Mouse (Mus musculus) lung, postnatal 36 days (tissue): ENCODE measurements around the gene Ksr2.

Experiments
- DNase-seq: peaks from one replicate; pipeline ENCODE4 v3.0.0; 2022; ENCODE audit warnings: mixed read lengths

Ksr2 gene

DNA sequence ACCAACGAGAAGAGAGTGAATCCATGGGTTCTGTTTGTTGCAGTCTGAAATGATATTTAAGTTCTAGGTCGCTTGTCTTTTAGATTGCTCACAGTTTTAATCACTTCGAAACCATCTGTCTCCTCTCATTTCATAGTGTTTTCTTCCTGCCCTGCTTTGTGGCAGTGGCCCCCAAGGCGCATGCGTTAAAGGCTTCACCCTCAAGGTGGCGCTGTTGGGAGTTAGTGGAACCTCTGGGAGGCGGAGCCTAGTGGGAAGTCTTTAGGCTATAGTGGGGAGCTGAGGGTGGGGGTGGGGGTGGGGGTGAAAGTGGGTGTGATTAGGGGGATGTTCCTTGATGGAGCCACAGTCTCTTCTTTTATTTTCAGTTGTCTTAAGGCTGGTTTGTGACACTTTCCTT is 214.6 kb downstream of the Ksr2 start:
- DNase-seq: peak; percentile 7

DNA sequence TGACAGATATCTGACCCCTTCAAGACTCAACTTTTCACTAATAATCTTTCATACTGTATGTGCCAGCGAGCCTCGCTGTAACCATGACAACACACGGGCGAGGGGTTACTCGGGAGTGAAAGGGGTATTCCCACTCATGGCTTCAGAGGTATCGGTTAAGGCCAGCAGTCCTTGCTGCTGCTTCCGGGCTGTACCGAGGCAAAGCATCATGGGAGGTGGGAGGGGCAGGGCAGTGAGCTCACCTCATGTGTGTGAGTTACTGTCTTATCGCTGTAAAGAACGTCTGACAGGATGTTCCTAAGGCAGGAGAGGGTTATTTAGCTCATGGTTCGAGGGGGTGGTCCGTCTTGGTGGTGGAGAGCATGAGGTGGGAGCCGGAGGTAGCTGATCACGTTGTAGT is 215.8 kb downstream of the Ksr2 start:
- no peak for DNase-seq

DNA sequence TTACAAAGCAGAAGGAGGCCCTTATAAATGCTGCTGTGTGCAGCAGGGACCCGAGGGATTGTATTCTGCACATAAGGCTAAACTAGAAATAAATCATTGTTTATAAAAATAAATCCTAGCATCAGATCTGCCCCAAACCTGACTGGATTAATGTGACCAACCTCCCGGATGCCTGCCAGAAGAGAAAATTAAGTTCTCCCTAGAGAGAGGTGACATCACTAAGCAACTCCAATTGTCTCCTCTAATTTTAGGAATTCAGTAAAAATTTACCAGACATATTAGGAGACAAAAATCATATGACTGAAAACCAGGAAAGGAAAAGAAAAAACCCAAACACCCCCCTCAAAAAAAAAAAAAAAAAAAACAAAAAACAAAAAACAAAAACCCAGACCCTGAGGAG is 221.4 kb downstream of the Ksr2 start:
- no peak for DNase-seq

DNA sequence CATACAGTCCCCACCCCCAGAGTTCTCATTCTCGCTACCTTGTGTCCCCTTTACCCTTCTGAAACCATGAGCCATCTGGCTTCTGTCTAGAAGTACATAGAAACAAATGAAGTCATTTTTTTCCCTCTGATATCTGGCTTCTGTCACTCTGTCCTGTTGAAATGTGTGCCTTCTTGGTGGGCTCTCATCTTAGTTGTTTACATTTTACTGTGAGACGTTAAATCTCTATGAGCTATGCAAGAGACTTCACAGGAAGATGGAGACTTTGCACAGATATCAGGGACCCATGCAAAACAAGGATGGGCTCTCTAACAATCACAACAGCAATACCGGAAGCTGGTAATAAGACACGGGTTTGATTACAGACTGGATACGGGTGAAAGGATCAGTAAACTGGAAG is 222.0 kb downstream of the Ksr2 start:
- DNase-seq: no peak

- DNase-seq: no peak
These were observed 227.8 kb downstream of the Ksr2 start for GRCm38 (mm10) chr5:117641585-117641984.

- DNase-seq: no peak
These were observed 237.6 kb downstream of the Ksr2 start for GRCm38 (mm10) chr5:117651238-117651886.

- no peak for DNase-seq
These were observed 244.8 kb downstream of the Ksr2 start for GRCm38 (mm10) chr5:117658641-117659040.

DNA sequence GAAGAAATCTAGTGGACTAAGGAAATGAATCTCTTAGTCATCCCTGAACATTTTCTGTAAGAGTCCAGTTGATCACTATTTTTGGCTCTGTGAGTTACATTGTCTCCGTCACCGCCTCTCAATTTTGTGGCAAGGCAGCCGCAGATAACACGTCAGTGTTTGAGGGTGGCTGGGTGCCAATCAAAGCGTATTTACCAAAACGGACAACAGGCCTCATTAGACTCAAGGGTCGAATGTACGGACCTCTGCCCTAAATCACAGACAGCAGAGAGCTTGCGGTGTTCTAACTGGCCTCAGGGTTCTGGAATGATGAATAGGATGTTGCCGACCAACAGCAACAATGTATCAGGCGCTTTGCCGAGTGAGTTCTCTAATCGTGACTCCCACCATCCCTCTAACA is 245.8 kb downstream of the Ksr2 start:
- DNase-seq: no peak

GRCm38 (mm10) chr5:117665181-117665580 is 251.4 kb downstream of the Ksr2 start:
- peak; percentile 2 for DNase-seq

GRCm38 (mm10) chr5:117667314-117667713 is 253.5 kb downstream of the Ksr2 start:
- DNase-seq: no peak

DNA sequence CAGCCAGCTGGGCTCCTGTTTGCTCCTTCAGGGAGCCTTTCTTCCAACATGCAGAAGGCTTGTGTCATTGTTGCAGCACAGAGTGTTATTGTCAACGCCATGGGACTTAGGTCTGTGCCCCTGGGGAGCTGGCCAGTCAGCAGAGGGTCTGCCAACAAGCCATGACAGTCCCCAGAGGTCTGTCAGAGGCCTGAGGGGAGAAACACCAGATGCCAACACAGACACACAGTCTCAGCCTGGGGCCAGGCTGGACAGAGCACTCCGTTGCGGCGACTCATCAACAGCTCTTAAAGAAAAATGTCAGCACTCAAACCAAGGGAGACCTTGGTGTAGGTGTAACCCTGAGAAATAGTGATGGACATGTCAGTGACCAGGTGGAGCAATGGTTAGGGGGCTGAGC is 255.5 kb downstream of the Ksr2 start:
- no peak for DNase-seq

GRCm38 (mm10) chr5:117669843-117670242 is 256.0 kb downstream of the Ksr2 start:
- no peak for DNase-seq

DNA sequence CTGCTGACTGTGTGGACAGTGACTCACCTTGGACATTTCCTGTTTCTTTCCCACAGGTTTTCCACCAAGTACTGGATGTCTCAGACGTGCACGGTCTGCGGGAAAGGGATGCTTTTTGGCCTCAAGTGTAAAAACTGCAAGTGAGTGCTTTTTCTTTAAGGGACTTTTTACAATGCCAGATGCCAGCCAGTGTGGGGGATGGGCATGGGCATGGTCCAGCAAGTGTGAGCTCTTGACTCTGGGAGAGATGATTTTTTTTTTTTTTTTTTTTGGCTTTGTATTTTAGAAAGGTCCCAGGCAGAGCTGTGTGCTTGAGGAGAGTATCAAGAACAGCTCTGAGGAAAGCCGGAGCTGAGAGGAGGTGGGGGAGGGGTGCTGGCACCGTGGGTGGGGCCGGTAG is 257.6 kb downstream of the Ksr2 start:
- no peak for DNase-seq

DNA sequence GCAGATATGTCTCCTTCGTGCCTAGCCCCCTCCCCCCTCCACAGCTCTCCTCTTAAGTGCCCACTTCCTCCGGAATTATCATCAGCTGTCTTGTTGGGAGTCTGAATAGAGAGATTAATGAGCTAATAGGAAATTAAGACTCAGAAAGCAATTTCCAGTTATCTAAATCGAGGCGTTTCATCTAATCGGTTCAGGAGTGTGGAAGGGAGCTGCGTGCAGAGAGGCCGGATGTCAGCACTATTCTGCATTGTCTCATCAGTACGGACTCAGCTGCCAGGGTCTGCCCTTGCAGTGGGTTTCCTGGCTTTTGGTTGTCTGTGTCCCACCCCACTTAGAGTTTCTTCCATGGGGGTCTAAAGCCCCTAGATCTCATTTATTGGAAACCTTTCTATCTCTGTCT is 262.0 kb downstream of the Ksr2 start:
- no peak for DNase-seq

DNA sequence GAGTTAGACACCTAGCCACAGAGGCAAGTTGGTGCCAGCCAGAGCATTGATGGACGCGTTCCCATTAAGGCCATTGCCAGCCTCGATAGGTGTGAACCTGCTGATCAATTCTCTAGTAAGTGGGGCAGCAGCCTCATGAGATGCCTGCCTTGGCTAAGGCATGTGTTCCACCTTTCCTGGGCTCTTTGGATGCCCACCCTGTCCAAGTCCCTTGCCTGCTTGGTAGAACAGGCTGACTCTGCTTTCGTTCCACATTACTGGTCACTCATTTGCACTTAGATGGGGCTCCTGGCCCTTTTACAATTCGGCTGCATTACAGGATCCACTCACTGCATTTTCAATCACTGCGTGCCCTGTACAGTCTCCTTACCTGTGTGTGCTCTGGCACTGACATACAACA is 263.4 kb downstream of the Ksr2 start:
- DNase-seq: no peak

- DNase-seq: no peak
These were observed 264.6 kb downstream of the Ksr2 start for GRCm38 (mm10) chr5:117678371-117678770.

DNA sequence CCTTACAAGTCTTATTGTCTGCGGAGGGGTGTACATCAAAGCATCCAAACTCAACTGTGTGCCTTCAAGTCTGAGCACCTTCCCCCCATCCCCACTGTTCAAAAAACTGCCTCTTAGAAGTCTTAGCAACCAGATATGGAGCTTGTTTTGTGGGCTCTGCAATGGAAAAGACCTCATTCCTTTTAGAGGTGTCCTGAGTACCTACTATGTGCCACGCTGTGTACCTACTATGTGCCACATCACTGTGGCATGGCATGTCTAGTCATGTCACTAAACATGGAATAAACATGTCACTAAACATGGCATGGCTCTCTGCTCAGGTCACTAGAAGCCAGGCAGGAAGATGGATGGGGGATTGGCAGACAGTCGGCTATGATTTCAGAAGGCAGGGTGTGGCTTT is 268.4 kb downstream of the Ksr2 start:
- DNase-seq: no peak

DNA sequence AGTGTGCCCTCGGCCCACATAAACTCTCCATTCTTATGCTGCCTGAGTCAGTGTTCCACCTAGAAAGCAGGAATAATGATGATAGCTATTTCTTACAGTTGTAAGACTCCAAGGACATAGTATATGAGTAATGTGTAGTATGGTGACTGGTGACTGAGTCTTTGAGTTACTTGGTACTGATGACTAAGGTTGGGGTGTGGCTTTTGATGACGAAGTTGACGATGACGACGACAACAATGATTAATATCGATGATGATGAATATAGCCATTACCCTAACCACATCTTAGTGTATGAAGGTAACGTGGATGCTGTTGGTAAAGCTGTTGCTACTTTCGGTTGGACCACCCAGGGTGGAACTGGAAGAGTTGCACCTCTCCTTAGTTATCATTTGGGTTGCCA is 270.7 kb downstream of the Ksr2 start:
- no peak for DNase-seq

DNA sequence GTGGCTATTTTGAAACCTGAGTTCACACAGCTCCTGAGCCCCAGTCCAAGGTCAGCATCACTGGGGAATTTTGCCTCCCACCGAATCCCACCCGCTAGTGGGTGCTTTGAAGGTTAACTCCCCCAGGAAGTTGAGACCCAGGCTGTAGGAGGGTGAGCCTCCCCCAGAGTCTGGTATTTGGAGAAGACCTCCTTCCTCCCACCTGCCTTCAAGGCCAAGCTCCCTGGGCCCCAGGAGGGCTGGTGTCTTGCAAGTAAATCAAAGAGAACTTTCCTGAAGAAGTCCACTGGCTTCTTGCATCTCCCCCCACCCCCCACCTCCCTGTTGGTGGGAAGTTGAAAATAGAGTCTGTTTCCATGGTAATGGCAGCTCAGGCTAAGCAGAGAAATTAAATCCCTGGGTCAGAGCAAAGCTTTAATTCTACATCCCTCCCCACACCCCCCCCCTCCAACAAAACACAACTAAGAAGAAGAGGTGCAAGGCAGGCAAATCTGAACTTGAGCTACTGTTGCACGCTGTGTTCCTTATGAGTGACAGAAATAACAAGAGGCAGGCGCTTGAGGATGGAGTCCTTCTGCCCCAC is 274.1 kb downstream of the Ksr2 start:
- no peak for DNase-seq

DNA sequence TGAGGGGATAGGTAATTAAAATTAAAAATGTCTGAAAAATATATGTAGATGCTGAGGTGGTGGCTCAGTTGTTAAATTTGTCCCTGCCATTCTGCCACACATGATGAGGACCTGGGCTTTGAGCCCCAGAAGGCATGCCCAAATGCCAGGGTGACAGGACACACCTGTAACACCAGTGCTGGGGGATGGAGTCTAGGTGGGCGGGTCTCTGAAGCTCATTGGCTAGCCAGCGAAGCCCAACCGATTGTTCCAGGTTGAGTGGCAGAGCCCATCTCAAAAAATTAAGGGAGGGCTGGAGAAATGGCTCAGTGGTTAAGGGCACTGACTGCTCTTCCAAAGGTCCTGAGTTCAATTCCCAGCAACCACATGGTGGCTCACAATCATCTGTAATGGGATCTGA is 274.9 kb downstream of the Ksr2 start:
- no peak for DNase-seq

GRCm38 (mm10) chr5:117689840-117690239 is 276.0 kb downstream of the Ksr2 start:
- DNase-seq: no peak

DNA sequence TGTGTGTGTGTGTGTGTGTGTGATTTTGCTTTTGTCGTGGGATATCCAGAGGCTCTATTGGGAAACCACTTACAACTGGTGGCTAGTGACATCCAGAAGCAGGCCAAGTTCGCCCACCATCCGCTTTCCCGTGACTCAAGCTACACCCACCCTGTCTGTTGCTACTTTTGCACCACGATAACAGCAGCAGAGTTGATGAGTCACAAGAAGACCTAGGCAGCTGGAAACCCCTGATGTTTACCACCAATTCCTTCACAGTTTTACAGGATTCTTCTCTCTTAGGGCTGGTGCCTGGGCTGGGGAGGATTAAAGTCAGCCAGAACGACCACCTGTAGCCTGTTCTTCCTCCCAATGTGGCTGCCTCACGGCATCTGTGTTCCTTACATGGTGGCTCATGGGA is 277.5 kb downstream of the Ksr2 start:
- no peak for DNase-seq

DNA sequence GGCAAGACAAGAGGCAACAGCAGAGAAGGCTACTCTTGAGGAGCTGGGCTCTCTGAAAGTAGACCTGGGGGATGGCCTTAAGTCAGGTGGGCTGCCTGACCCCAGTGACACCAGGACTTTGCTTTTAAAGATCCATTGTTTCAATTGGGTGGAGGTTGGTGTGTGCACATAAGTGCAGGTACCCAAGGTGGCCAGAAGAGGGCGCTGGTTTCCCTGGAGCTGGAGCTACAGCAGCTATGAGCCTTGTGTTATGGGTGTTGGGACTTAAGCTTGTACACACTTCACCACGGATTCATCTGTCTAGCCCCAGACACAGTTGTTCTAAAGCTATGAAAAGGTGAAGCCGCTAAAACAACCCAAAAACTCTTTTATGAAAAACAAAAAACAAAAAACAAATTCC is 279.8 kb downstream of the Ksr2 start:
- no peak for DNase-seq

GRCm38 (mm10) chr5:117694632-117695031 is 280.8 kb downstream of the Ksr2 start:
- no peak for DNase-seq

DNA sequence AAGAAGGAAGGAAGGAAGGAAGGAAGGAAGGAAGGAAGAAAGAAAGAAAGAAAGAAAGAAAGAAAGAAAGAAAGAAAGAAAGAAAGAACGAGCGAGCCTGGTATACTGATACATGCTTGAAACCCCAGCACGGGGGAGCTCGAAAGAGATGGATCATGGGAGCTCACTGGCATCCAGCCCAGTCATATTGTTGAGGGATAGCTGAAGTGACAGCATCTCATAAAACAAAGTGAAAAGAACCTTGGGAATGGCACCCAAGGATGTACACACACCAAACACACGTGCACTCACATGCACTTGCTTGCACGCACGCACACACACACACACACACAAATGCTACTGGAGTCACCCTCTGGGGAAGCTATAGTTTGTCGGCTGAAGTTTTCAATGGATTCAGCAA is 282.6 kb downstream of the Ksr2 start:
- DNase-seq: no peak
